8 mouse cellular contexts compared by ENCODE assay signal in genomic region chrX:50614874-50615273, GRCm38 (mm10).
DNase-seq lines count a peak whose midpoint lies in the region; ATAC-seq and TF ChIP-seq lines count a peak whose summit lies in the region.
"Not testable (repeated sequence)": the region's sequence is repeated elsewhere in the genome, so short reads cannot be mapped to it uniquely, and the experiment has no call there.

No protein-coding gene starts in this region.

- H3K4me3 ChIP-seq in embryonic facial prominence, embryonic 12.5 days; midbrain, postnatal 0 days (ENCODE audit: low read depth, low read length): not testable (repeated sequence)
- H3K4me3 ChIP-seq in hindbrain, embryonic 15.5 days, result peak overlapping the region; percentile 22
- peak overlapping the region; percentile 20; the same call in 1 of the 2 replicates for H3K4me3 ChIP-seq in lung, embryonic 15.5 days

- not testable (repeated sequence) for H3K9me3 ChIP-seq in embryonic facial prominence, embryonic 12.5 days; hindbrain, embryonic 15.5 days; lung, embryonic 15.5 days; midbrain, postnatal 0 days (ENCODE audit: low read length)

- peak; percentile 73 for TF ChIP-seq CTCF in midbrain, postnatal 0 days (IDR thresholded peaks at IDR 0.05)

- 72% methylated on average over 3 of the region's 3 CpGs for WGBS in embryonic facial prominence, embryonic 12.5 days
- 66% methylated on average over 3 of the region's 3 CpGs for WGBS in hindbrain, embryonic 15.5 days
- 61% methylated on average over 3 of the region's 3 CpGs for WGBS in lung, embryonic 15.5 days
- WGBS in midbrain, postnatal 0 days, result 63% methylated on average over 3 of the region's 3 CpGs

- intact Hi-C loops in gastrocnemius, postnatal 14 days (cut with DNase I; ENCODE audit: low total_unique reads), result not testable (repeated sequence)

- not testable (repeated sequence) for ATAC-seq in embryonic facial prominence, embryonic 12.5 days (ENCODE audit: insufficient number of reproducible peaks, insufficient read depth, low FRiP score, low TSS enrichment)
- ATAC-seq in hindbrain, embryonic 15.5 days (ENCODE audit: low FRiP score, low read depth), result peak; percentile 59; the same call in 1 of the 2 replicates
- peak; percentile 56; the same call in 1 of the 2 replicates for ATAC-seq in lung, embryonic 15.5 days (ENCODE audit: borderline replicate concordance, extremely low read depth, low FRiP score, low TSS enrichment)
- peak; percentile 72; the same call in 1 of the 2 replicates for ATAC-seq in midbrain, postnatal 0 days (ENCODE audit: low FRiP score)

- not testable (repeated sequence) for H3K36me3 ChIP-seq in embryonic facial prominence, embryonic 12.5 days; hindbrain, embryonic 15.5 days; lung, embryonic 15.5 days; midbrain, postnatal 0 days (ENCODE audit: insufficient read depth, low read length)

- peak; percentile 67 for DNase-seq in Muller cell, postnatal 12 days (ENCODE audit: inconsistent ontology term)
- peak; percentile 74 for DNase-seq in gastrocnemius, postnatal 14 days
- peak; percentile 4 for DNase-seq in left cerebral cortex, adult 11 months (ENCODE audit: low spot score)
- DNase-seq in midbrain, postnatal 0 days (ENCODE audit: low spot score), result peak; percentile 84
- peak; percentile 72 for DNase-seq in thymus, postnatal 0 days (ENCODE audit: low spot score)

- not testable (repeated sequence) for H3K4me1 ChIP-seq in embryonic facial prominence, embryonic 12.5 days; hindbrain, embryonic 15.5 days (replicated peaks); lung, embryonic 15.5 days; midbrain, postnatal 0 days (ENCODE audit: insufficient read depth, low read length)

- 0 out of 2 replicates have a peak overlapping the region, but pooled peaks have one; percentile 19 for H3K4me2 ChIP-seq in embryonic facial prominence, embryonic 12.5 days (replicated peaks)
- peak overlapping the region; percentile 40 for H3K4me2 ChIP-seq in hindbrain, embryonic 15.5 days
- peak overlapping the region; percentile 35; the same call in 1 of the 2 replicates for H3K4me2 ChIP-seq in lung, embryonic 15.5 days
- not testable (repeated sequence) for H3K4me2 ChIP-seq in midbrain, postnatal 0 days (ENCODE audit: low read depth, low read length, poor library complexity, severe bottlenecking)

- H3K9ac ChIP-seq in embryonic facial prominence, embryonic 12.5 days; hindbrain, embryonic 15.5 days; lung, embryonic 15.5 days; midbrain, postnatal 0 days (replicated peaks; ENCODE audit: low read length, poor library complexity, severe bottlenecking): not testable (repeated sequence)

- not testable (repeated sequence) for H3K27ac ChIP-seq in embryonic facial prominence, embryonic 12.5 days; midbrain, postnatal 0 days (ENCODE audit: low read depth, low read length)
- H3K27ac ChIP-seq in hindbrain, embryonic 15.5 days (replicated peaks), result peak overlapping the region; percentile 73
- H3K27ac ChIP-seq in lung, embryonic 15.5 days, result 0 out of 2 replicates have a peak overlapping the region, but pooled peaks have one; percentile 19

- H3K27me3 ChIP-seq in embryonic facial prominence, embryonic 12.5 days; hindbrain, embryonic 15.5 days; lung, embryonic 15.5 days; midbrain, postnatal 0 days (ENCODE audit: insufficient read depth, low read length): not testable (repeated sequence)

Comparison
In these comparisons a context has a peak if more than half of its experiments do, and no peak if none do; other contexts are left out.
1. DNase-seq: peak in every context shown above with its lines; median percentile 84 in midbrain, postnatal 0 days; 74 in gastrocnemius, postnatal 14 days; 72 in thymus, postnatal 0 days; 67 in Muller cell, postnatal 12 days; 4 in left cerebral cortex, adult 11 months.